In genomic region chr6:83710361-83711066, GRCm38 (mm10) we compare ENCODE assay signal across 8 mouse cellular contexts. TPM values are rescaled to one million over a fixed set of nuclear protein-coding genes. Genes with fewer than 3 reads are reported as not detected.
DNase-seq lines count a peak whose midpoint lies in the region; ATAC-seq lines count a peak whose summit lies in the region.

No protein-coding gene starts in this region.

- no peak for DNase-seq in kidney, postnatal 14 days
- DNase-seq in MN1 (ENCODE audit: low spot score): peak; percentile 69
- DNase-seq in hindbrain, embryonic 14.5 days (ENCODE audit: low spot score): no peak
- no peak for DNase-seq in midbrain, embryonic 14.5 days
- no peak for DNase-seq in urinary bladder, adult 18-20 months (ENCODE audit: low spot score in 2 of 2)
- no peak for DNase-seq in gastrocnemius, postnatal 14 days
- no peak for DNase-seq in spleen, postnatal 14 days (ENCODE audit: low spot score in 2 of 2)

- intact Hi-C loops in gastrocnemius, postnatal 14 days (cut with DNase I; ENCODE audit: low total_unique reads): no loop called here

- no peaks in the 10 kb centered on the region for H3K9me3 ChIP-seq in kidney, embryonic 14.5 days (ENCODE audit: control insufficient read depth, low read length)
- no peaks in the 10 kb centered on the region for H3K9me3 ChIP-seq in hindbrain, embryonic 14.5 days (ENCODE audit: control insufficient read depth, low read length)
- no peaks in the 10 kb centered on the region for H3K9me3 ChIP-seq in midbrain, embryonic 14.5 days (ENCODE audit: control insufficient read depth, low read length)

- H3K4me1 ChIP-seq in kidney, embryonic 14.5 days (ENCODE audit: control insufficient read depth, insufficient read depth, low read length): peaks cover 13% of the 10 kb centered on the region; the same call in 1 of the 2 replicates
- H3K4me1 ChIP-seq in hindbrain, embryonic 14.5 days (replicated peaks; ENCODE audit: control insufficient read depth, insufficient read depth, low read length): peaks cover 8% of the 10 kb centered on the region; the same call in 1 of the 2 replicates
- H3K4me1 ChIP-seq in midbrain, embryonic 14.5 days (ENCODE audit: control insufficient read depth, insufficient read depth, low read length): peaks cover 15% of the 10 kb centered on the region

- no peaks in the 10 kb centered on the region for H3K36me3 ChIP-seq in kidney, embryonic 14.5 days (ENCODE audit: control insufficient read depth, insufficient read depth, low read length)
- no peaks in the 10 kb centered on the region for H3K36me3 ChIP-seq in hindbrain, embryonic 14.5 days (replicated peaks; ENCODE audit: control insufficient read depth, insufficient read depth)
- no peaks in the 10 kb centered on the region for H3K36me3 ChIP-seq in midbrain, embryonic 14.5 days (ENCODE audit: control insufficient read depth, insufficient read depth, low read length)

- peak; percentile 58 for ATAC-seq in kidney, embryonic 14.5 days (ENCODE audit: low FRiP score, low TSS enrichment)
- 0 out of 2 replicates have a peak, but pooled peaks have one; percentile 24 for ATAC-seq in hindbrain, embryonic 14.5 days (ENCODE audit: low FRiP score)
- ATAC-seq in midbrain, embryonic 14.5 days (ENCODE audit: low FRiP score, low TSS enrichment): peak; percentile 41; the same call in 1 of the 2 replicates

- H3K27ac ChIP-seq in kidney, embryonic 14.5 days (ENCODE audit: low read depth, low read length): no peak overlapping the region
- H3K27ac ChIP-seq in hindbrain, embryonic 14.5 days: no peak overlapping the region
- no peak overlapping the region for H3K27ac ChIP-seq in midbrain, embryonic 14.5 days (replicated peaks; ENCODE audit: low read depth, low read length)

- H3K27me3 ChIP-seq in kidney, embryonic 14.5 days (ENCODE audit: control insufficient read depth, insufficient read depth, low read length): peaks cover 99% of the 10 kb centered on the region
- peaks cover 100% of the 10 kb centered on the region for H3K27me3 ChIP-seq in hindbrain, embryonic 14.5 days (ENCODE audit: control insufficient read depth, insufficient read depth, low read length)
- H3K27me3 ChIP-seq in midbrain, embryonic 14.5 days (ENCODE audit: control insufficient read depth, insufficient read depth, low read length): peaks cover 93% of the 10 kb centered on the region

- H3K4me2 ChIP-seq in kidney, embryonic 14.5 days (replicated peaks; ENCODE audit: low read depth, low read length): peak overlapping the region; percentile 69
- H3K4me2 ChIP-seq in hindbrain, embryonic 14.5 days (replicated peaks): peak overlapping the region; percentile 47
- H3K4me2 ChIP-seq in midbrain, embryonic 14.5 days (ENCODE audit: low read length): peak overlapping the region; percentile 63

- peak overlapping the region; percentile 39 for H3K4me3 ChIP-seq in kidney, embryonic 14.5 days (ENCODE audit: low read length)
- H3K4me3 ChIP-seq in hindbrain, embryonic 14.5 days (replicated peaks; ENCODE audit: low read length): peak overlapping the region; percentile 25; the same call in 1 of the 2 replicates
- H3K4me3 ChIP-seq in midbrain, embryonic 14.5 days (replicated peaks; ENCODE audit: low read depth, low read length): peak overlapping the region; percentile 35

- under 1% methylated on average over 32 of the region's 32 CpGs for WGBS in kidney, embryonic 14.5 days
- WGBS in hindbrain, embryonic 14.5 days: 1% methylated on average over 32 of the region's 32 CpGs
- WGBS in midbrain, embryonic 14.5 days: under 1% methylated on average over 32 of the region's 32 CpGs

- H3K9ac ChIP-seq in kidney, embryonic 14.5 days (ENCODE audit: low read depth, low read length): no peak overlapping the region
- no peak overlapping the region for H3K9ac ChIP-seq in hindbrain, embryonic 14.5 days
- no peak overlapping the region for H3K9ac ChIP-seq in midbrain, embryonic 14.5 days (replicated peaks; ENCODE audit: low read length)

RNA-seq across cellular contexts. Expression of gene Vax2, which starts 0.6 kb away (rescaled TPM):
- not detected in 2 replicates for polyA plus RNA-seq in kidney, embryonic 14.5 days (2014; fragmentation: Nextera tagmentation; extraction: Ambion mirVana)
- polyA plus RNA-seq in hindbrain, embryonic 14.5 days (2014; fragmentation: Nextera tagmentation; extraction: Ambion mirVana): not detected in 2 replicates
- 0.22 TPM in 1 of 2 replicates, not detected in the other for polyA plus RNA-seq in midbrain, embryonic 14.5 days (2014; fragmentation: Nextera tagmentation; extraction: Ambion mirVana)
- not detected for total RNA-seq in gastrocnemius, postnatal 14 days (2021)

RNA-seq across cellular contexts. Expression of gene Atp6v1b1, which starts 32.3 kb away (rescaled TPM):
- polyA plus RNA-seq in kidney, embryonic 14.5 days (2014; fragmentation: Nextera tagmentation; extraction: Ambion mirVana): 3.5 and 3.6 TPM in 2 replicates
- polyA plus RNA-seq in hindbrain, embryonic 14.5 days (2014; fragmentation: Nextera tagmentation; extraction: Ambion mirVana): not detected in 2 replicates
- 0.18 TPM in 1 of 2 replicates, not detected in the other for polyA plus RNA-seq in midbrain, embryonic 14.5 days (2014; fragmentation: Nextera tagmentation; extraction: Ambion mirVana)
- total RNA-seq in gastrocnemius, postnatal 14 days (2021): not detected

RNA-seq across cellular contexts. Expression of gene Cd207, which starts 32.9 kb away (rescaled TPM):
- polyA plus RNA-seq in kidney, embryonic 14.5 days (2014; fragmentation: Nextera tagmentation; extraction: Ambion mirVana): not detected in 2 replicates
- polyA plus RNA-seq in hindbrain, embryonic 14.5 days (2014; fragmentation: Nextera tagmentation; extraction: Ambion mirVana): not detected in 2 replicates
- polyA plus RNA-seq in midbrain, embryonic 14.5 days (2014; fragmentation: Nextera tagmentation; extraction: Ambion mirVana): not detected in 2 replicates
- total RNA-seq in gastrocnemius, postnatal 14 days (2021): not detected

RNA-seq across cellular contexts. Expression of gene Ankrd53, which starts 51.9 kb away (rescaled TPM):
- polyA plus RNA-seq in kidney, embryonic 14.5 days (2014; fragmentation: Nextera tagmentation; extraction: Ambion mirVana): 0.21 and 0.28 TPM in 2 replicates
- not detected in 2 replicates for polyA plus RNA-seq in hindbrain, embryonic 14.5 days (2014; fragmentation: Nextera tagmentation; extraction: Ambion mirVana)
- polyA plus RNA-seq in midbrain, embryonic 14.5 days (2014; fragmentation: Nextera tagmentation; extraction: Ambion mirVana): 0.19 and 0.37 TPM in 2 replicates
- not detected for total RNA-seq in gastrocnemius, postnatal 14 days (2021)

RNA-seq across cellular contexts. Expression of gene Clec4f, which starts 54.5 kb away (rescaled TPM):
- not detected in 2 replicates for polyA plus RNA-seq in kidney, embryonic 14.5 days (2014; fragmentation: Nextera tagmentation; extraction: Ambion mirVana)
- not detected in 2 replicates for polyA plus RNA-seq in hindbrain, embryonic 14.5 days (2014; fragmentation: Nextera tagmentation; extraction: Ambion mirVana)
- polyA plus RNA-seq in midbrain, embryonic 14.5 days (2014; fragmentation: Nextera tagmentation; extraction: Ambion mirVana): 0.25 TPM in 1 of 2 replicates, not detected in the other
- not detected for total RNA-seq in gastrocnemius, postnatal 14 days (2021)
